Mouse (Mus musculus): ENCODE data around the gene Lepr.

DNA sequence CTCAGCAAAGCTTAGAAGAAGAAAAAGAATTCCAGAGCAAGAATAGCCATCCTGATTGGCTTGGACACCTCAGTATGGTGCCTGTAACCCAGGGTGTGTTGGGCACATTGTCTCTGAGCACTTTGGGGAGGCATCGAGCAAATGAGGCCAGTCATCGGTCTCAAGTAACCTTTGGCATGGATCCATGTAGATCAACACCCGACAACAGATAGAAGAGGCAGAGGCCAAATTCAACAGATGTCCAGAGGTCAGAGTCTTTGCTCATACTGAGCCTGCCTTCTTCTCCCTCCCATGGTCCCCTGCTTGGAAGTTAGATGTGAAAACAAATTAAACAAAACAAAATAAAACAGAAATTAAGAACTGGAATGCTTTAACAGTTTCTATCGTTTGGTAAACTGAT, 6.8 kb upstream of the Lepr start:
- TF ChIP-seq CTCF (IDR thresholded peaks at IDR 0.05; ENCODE audit: extremely low read depth, insufficient read length, insufficient replicate concordance, low read depth, low read length) (no peak), POLR2A (IDR thresholded peaks at IDR 0.05; ENCODE audit: low read depth, low read length) (no peak)
